Mouse (Mus musculus) liver (tissue): ENCODE measurements around the gene Efna5.
A peak's percentile ranks its signal among the peaks of the same experiment; 100 is the strongest.

Experiments used
- DNase-seq: peaks from one replicate; pipeline ENCODE4 v3.0.0-alpha.2; 2020; ENCODE audit warnings: mixed read lengths

Efna5 gene

DNA sequence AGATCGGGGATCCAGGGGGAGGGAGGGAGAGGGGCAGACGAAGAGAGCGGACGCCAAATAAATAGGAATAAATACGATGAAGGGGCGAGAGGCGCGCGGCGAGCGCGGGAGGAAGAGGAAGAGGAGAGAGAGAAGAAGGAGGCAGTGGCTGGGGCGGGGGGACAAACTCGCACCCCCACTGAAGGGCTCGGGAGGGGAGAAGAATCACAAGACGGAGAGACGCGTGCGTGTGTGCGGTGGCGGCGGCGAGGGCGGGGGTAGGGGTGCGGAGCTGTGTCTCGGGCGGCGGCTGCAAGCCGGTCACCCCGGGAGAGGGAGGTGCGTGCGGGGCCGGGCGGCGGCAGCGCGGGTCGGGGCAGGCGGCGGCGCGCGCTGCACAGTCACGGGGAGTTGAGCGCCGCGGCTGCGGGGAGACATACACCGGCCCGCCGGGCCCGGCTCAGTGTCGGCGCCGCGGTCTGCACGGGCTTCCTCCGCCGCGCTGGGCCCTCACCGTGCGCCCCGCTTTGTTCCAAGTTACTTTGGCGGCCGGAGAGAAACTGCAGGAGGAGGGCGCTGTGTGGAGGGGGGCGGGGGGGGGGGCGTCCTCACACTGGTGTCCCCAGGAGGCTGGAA, at the start of gene Efna5:
Efna5 (minus strand) TSS at position 142 of the 615 bp plus-strand sequence.
- DNase-seq: no peak

GRCm38 (mm10) chr17:62915304-62915703, 34.2 kb upstream of the Efna5 start:
- no peak for DNase-seq

DNA sequence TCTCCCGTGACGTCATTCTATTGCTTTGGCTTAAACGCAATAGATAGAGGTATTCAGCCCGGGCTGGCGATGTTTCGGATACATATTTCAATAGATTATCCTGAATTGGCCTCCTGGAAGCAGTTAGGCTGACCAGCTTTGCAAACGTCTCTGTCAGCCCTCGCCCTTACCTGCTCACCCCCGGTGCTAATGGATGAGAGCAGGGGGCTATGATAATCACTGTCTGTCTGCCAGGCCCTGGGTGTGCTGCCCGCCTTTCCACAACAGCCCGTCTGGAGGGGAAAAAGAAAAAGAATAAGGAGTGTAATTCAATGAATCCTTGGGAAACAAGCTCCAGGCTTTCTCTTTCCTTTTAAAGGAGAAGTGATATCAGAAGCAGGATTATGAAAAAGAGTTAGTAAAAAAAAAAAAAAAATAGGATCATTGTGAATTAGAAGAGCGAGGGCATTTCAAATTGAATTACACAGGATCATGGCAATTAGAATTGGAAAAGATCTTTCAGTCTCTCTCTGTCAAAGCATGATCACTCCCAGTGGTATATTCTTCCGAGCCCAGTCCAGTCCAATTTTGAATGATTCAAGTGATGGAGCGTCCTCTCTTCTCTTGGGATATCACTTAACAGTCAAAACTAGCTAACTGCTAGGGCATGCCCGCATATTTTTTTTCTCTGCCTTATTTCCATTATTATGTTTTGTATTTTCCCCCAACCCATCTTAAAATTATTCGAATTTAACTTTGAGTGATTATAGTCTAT, 24.8 kb upstream of the Efna5 start:
- no peak for DNase-seq

DNA sequence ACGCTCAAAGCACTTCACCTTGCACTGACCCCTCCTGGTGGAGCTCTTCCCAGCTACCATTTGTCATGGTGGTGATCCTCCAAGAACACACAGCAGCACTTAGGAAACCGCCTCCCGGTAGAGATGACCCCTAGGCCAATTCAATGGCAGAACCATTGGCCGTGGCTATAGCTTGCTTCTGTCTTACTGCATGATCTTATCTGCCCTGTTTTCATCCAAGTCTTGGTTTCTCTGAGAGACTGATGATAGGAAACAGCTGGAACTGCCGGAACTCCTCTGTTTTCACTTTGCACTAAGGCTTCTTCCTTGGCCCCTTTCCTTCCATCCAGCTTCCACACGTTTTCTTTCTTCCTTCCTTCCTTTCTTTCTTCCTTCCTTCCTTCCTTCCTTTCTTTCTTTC, 17.9 kb upstream of the Efna5 start:
- DNase-seq: no peak

DNA sequence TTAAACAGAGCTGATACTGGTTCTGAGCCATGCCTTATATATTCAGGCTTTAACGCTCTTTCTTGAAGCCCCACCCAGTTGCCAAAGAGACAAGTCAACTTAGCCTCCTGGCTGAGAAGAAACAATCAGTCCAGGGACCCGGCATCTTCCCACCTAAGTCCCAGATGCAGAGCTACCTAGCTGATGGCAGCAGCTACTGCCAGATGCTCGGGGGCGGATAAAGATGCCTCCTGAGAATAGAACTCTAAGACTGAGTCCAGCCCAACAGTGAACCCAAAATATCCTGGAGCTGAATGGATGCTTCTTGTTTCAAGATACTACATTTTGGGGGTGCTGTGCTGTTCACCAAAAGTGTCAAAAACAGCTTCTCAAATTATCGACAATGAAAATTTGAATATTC, 8.9 kb upstream of the Efna5 start:
- no peak for DNase-seq

- DNase-seq: peak; percentile 66
Measured at GRCm38 (mm10) chr17:62884129-62884506, 3.0 kb upstream of the Efna5 start.

DNA sequence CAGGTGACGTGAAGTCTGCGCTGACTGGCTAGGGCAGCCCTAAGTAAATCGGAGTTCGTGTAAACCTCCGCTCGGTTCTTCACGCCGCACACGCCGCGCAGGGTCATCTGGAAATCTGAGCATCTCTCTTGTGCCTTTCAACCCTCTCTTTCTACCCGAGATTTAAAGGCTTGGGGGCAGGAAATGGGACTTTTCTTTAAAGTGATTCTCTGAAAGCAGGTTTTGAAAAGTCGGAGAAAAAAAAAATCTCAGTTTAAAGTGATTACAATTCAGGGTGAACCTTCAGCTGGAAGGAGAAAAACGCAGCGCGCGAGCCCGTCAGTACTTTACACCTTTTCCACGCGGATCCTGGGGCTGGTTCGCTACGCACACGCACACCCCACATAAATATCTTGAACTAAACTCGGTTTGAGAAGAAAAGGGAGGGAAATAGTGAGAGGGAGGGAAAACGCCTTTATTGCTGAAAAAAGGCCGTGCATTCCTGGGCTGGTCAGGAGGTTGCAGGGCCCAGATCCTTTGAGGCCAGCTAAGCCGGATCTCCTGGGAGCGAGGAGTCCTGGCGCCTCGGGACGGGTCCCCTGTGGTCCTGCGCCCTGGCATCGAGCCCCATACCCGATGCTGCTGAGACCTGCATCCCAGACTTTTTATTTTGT, 2.5 kb upstream of the Efna5 start:
- peak; percentile 10 for DNase-seq

- DNase-seq: peak; percentile 72
Measured at GRCm38 (mm10) chr17:62882726-62883475, 1.8 kb upstream of the Efna5 start.

GRCm38 (mm10) chr17:62881791-62882725, 941 bp upstream of the Efna5 start:
- DNase-seq: peak; percentile 25

- DNase-seq: peak; percentile 25
Measured at GRCm38 (mm10) chr17:62880311-62881175, 574 bp downstream of the Efna5 start.

DNA sequence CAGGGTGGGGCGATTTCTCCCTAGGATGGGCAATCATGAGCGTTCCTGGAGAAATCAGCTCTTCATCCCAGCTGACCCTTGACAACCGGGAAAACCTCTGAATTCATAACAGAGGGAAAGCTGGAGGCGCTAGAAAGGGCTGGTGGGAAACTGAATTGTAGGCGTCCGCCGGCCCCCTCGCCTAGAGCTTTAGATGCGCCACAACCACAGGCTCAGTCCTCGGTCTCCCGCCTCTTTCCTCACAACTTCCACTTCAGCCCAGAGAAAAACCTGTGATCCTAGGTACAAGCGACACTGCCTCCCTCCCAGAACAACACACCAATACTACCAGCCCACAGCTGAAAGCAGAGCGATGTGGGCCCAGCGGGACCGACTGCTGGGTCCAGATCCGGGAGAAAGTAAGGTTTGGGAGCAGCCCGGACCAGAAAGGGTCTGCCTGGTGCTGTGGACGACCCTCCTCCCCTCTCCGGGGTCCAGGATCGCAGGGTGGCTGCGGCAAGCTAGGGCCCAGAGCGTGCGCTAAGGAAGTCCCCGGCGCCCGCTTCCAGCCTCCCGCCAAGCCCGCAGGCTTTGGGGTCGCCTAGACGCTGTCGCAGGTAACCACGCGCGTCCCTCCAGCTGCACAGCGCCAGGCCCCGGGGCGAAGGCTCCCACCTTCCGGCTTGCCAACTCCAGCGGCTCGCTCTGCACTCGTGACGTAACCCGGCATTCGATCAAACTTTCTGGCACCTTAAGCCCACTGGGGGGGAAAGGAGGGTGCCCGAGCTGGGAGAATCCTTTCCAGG, 1.4 kb downstream of the Efna5 start:
- DNase-seq: peak; percentile 9

- no peak for DNase-seq
Measured at GRCm38 (mm10) chr17:62875727-62876126, 5.4 kb downstream of the Efna5 start.

GRCm38 (mm10) chr17:62871928-62872327, 9.2 kb downstream of the Efna5 start:
- DNase-seq: no peak

GRCm38 (mm10) chr17:62871191-62871590, 9.9 kb downstream of the Efna5 start:
- no peak for DNase-seq

DNA sequence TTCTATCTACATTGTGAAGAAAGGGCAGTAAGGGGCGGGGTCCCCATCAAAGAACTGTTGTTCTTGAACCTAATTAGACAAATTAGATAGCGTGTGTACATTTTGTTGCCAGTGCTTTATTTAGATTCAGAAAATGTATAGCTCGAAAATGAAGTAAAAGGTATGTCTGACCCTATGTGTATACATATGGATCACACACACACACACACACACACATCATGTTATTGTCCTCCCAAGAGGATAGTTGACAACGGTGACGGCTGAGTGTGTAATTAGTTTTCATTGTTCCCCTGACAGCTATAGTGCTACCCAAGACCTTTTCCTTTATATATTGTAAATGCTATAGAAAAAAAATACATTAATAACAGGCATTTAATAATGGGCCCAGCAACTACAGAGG, 10.7 kb downstream of the Efna5 start:
- no peak for DNase-seq

- DNase-seq: no peak
Measured at GRCm38 (mm10) chr17:62864966-62865365, 16.2 kb downstream of the Efna5 start.

DNA sequence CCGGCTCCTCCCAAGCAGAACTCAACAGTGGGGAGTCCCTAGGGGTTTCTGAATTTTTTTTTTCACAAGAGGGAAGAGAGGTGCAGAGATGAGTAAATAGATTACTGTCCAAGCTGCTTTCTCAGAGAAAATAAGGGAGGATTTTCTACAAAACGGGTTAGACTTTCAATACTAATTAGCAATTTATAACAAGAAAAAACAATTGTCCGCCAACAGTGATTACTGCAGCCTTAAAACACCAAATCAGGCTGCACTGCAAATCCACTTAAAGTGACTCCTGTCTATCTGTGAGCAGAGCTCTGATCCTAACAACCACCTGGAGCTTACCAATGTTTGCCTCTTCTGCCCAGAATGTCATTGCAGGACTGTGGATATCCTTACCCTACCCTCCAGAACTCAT, 18.1 kb downstream of the Efna5 start:
- no peak for DNase-seq

GRCm38 (mm10) chr17:62862298-62862999, 18.7 kb downstream of the Efna5 start:
- no peak for DNase-seq

DNA sequence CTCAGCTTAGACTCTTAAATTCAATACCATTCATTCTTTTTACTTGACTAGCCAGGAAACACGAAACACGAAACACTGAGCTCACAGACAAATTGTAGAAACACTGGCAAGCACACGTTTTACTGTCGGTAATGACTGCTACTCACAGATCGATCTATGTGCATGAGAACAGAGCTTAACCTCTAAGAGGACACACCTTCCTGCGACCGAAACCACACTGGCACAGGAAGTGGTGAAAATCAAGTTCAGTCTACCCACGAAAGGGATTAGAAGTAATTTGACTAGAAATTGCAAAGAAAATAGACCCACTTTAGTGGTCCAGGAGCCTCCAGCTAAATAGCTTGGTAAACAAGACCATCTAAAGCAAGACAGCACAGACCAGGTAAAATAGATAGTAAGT, 23.8 kb downstream of the Efna5 start:
- no peak for DNase-seq

- no peak for DNase-seq
Measured at GRCm38 (mm10) chr17:62853741-62854140, 27.4 kb downstream of the Efna5 start.
